In genomic region chr9:107668011-107668410, GRCm38 (mm10) we compare ENCODE assay signal across 10 mouse cellular contexts. TPM values are rescaled to one million over a fixed set of nuclear protein-coding genes. Genes with fewer than 3 reads are reported as not detected.
DNase-seq lines count a peak whose midpoint lies in the region; ATAC-seq and TF ChIP-seq lines count a peak whose summit lies in the region.
"Had no signal": no experiment of that assay in that cellular context is flagged by ENCODE, and none has a peak within 500 bp of the region (broad histone marks: within the 10 kb centered on the region; RNA-seq: fewer than 3 reads in every experiment).

No protein-coding gene starts in this region.

- peak overlapping the region; percentile 97 for H3K4me2 ChIP-seq in intestine, embryonic 15.5 days (replicated peaks)
- H3K4me2 ChIP-seq in intestine, postnatal 0 days (replicated peaks; ENCODE audit: low read depth): no peak overlapping the region
- peak overlapping the region; percentile 94 for H3K4me2 ChIP-seq in embryonic facial prominence, embryonic 12.5 days (replicated peaks)
- peak overlapping the region; percentile 62; the same call in 1 of the 2 replicates for H3K4me2 ChIP-seq in hindbrain, embryonic 14.5 days (replicated peaks)
- peak overlapping the region; percentile 75; the same call in 1 of the 2 replicates for H3K4me2 ChIP-seq in neural tube, embryonic 13.5 days

- no peaks in the 10 kb centered on the region for H3K36me3 ChIP-seq in intestine, embryonic 15.5 days
- H3K36me3 ChIP-seq in intestine, postnatal 0 days (ENCODE audit: control insufficient read depth, insufficient read depth): no peaks in the 10 kb centered on the region
- no peaks in the 10 kb centered on the region for H3K36me3 ChIP-seq in embryonic facial prominence, embryonic 12.5 days
- H3K36me3 ChIP-seq in hindbrain, embryonic 14.5 days (replicated peaks; ENCODE audit: control insufficient read depth, insufficient read depth): no peaks in the 10 kb centered on the region
- no peaks in the 10 kb centered on the region for H3K36me3 ChIP-seq in neural tube, embryonic 13.5 days

- H3K4me3 ChIP-seq in intestine, embryonic 15.5 days (replicated peaks): no peak overlapping the region
- H3K4me3 ChIP-seq in intestine, postnatal 0 days (ENCODE audit: low read depth, low read length): no peak overlapping the region
- no peak overlapping the region for H3K4me3 ChIP-seq in embryonic facial prominence, embryonic 12.5 days
- H3K4me3 ChIP-seq in hindbrain, embryonic 14.5 days (replicated peaks; ENCODE audit: low read length): no peak overlapping the region
- no peak overlapping the region for H3K4me3 ChIP-seq in neural tube, embryonic 13.5 days

- no peak overlapping the region for H3K9ac ChIP-seq in intestine, embryonic 15.5 days
- H3K9ac ChIP-seq in intestine, postnatal 0 days (ENCODE audit: low read depth, low read length): no peak overlapping the region
- H3K9ac ChIP-seq in embryonic facial prominence, embryonic 12.5 days: no peak overlapping the region
- no peak overlapping the region for H3K9ac ChIP-seq in hindbrain, embryonic 14.5 days
- no peak overlapping the region for H3K9ac ChIP-seq in neural tube, embryonic 13.5 days

- ATAC-seq in intestine, embryonic 15.5 days: 0 out of 2 replicates have a peak, but pooled peaks have one; percentile 16
- ATAC-seq in intestine, postnatal 0 days: no peak
- no peak for ATAC-seq in embryonic facial prominence, embryonic 12.5 days (ENCODE audit: insufficient number of reproducible peaks, insufficient read depth, low FRiP score, low TSS enrichment)
- ATAC-seq in hindbrain, embryonic 14.5 days (ENCODE audit: low FRiP score): no peak
- ATAC-seq in neural tube, embryonic 13.5 days (ENCODE audit: low read depth): no peak

- DNase-seq in hindbrain, embryonic 14.5 days (ENCODE audit: low spot score): no peak
- no peak for DNase-seq in adrenal gland, postnatal 14 days
- DNase-seq in kidney, adult 18-20 months: no peak
- DNase-seq: lung, adult 2 months had no signal

- no peaks in the 10 kb centered on the region for H3K9me3 ChIP-seq in intestine, embryonic 15.5 days
- no peaks in the 10 kb centered on the region for H3K9me3 ChIP-seq in intestine, postnatal 0 days (ENCODE audit: control insufficient read depth)
- no peaks in the 10 kb centered on the region for H3K9me3 ChIP-seq in embryonic facial prominence, embryonic 12.5 days
- H3K9me3 ChIP-seq in hindbrain, embryonic 14.5 days (ENCODE audit: control insufficient read depth, low read length): no peaks in the 10 kb centered on the region
- H3K9me3 ChIP-seq in neural tube, embryonic 13.5 days: no peaks in the 10 kb centered on the region

- 52% methylated on average over 8 of the region's 8 CpGs for WGBS in intestine, embryonic 15.5 days
- 54% methylated on average over 8 of the region's 8 CpGs for WGBS in intestine, postnatal 0 days
- WGBS in embryonic facial prominence, embryonic 12.5 days: 30% methylated on average over 8 of the region's 8 CpGs
- whole genome bisulfite sequencing in hindbrain, embryonic 14.5 days: 35% methylated on average over 8 of the region's 8 CpGs
- WGBS in neural tube, embryonic 13.5 days: 42% methylated on average over 8 of the region's 8 CpGs

- TF ChIP-seq CTCF in intestine, postnatal 0 days (IDR thresholded peaks at IDR 0.05; ENCODE audit: low read depth): no peak

- H3K27ac ChIP-seq in intestine, embryonic 15.5 days: no peak overlapping the region
- no peak overlapping the region for H3K27ac ChIP-seq in intestine, postnatal 0 days (ENCODE audit: low read depth, low read length)
- H3K27ac ChIP-seq in embryonic facial prominence, embryonic 12.5 days: no peak overlapping the region
- H3K27ac ChIP-seq in hindbrain, embryonic 14.5 days: no peak overlapping the region
- no peak overlapping the region for H3K27ac ChIP-seq in neural tube, embryonic 13.5 days (replicated peaks)

- H3K27me3 ChIP-seq in intestine, embryonic 15.5 days (replicated peaks): peaks cover 12% of the 10 kb centered on the region
- H3K27me3 ChIP-seq in intestine, postnatal 0 days (replicated peaks; ENCODE audit: control insufficient read depth, insufficient read depth, low read length): peaks cover 22% of the 10 kb centered on the region
- peaks cover 26% of the 10 kb centered on the region for H3K27me3 ChIP-seq in embryonic facial prominence, embryonic 12.5 days
- H3K27me3 ChIP-seq in hindbrain, embryonic 14.5 days (ENCODE audit: control insufficient read depth, insufficient read depth, low read length): peaks cover 16% of the 10 kb centered on the region
- H3K27me3 ChIP-seq in neural tube, embryonic 13.5 days: peaks cover 40% of the 10 kb centered on the region

- H3K4me1 ChIP-seq in intestine, embryonic 15.5 days (replicated peaks): peaks cover 23% of the 10 kb centered on the region
- H3K4me1 ChIP-seq in intestine, postnatal 0 days (replicated peaks; ENCODE audit: control insufficient read depth, insufficient read depth, low read length): peaks cover 8% of the 10 kb centered on the region
- H3K4me1 ChIP-seq in embryonic facial prominence, embryonic 12.5 days: peaks cover 36% of the 10 kb centered on the region
- peaks cover 27% of the 10 kb centered on the region for H3K4me1 ChIP-seq in hindbrain, embryonic 14.5 days (replicated peaks; ENCODE audit: control insufficient read depth, insufficient read depth, low read length)
- peaks cover 49% of the 10 kb centered on the region for H3K4me1 ChIP-seq in neural tube, embryonic 13.5 days (replicated peaks)

RNA-seq across cellular contexts. Expression of gene Slc38a3, which starts 1.3 kb away (rescaled TPM):
- polyA plus RNA-seq in intestine, embryonic 15.5 days (2015; fragmentation: Nextera tagmentation; extraction: Ambion mirVana): 8.4 and 16.0 TPM in 2 replicates
- 15.5 and 15.6 TPM in 2 replicates for polyA plus RNA-seq in intestine, postnatal 0 days (2015; fragmentation: Nextera tagmentation; extraction: Ambion mirVana)
- 8.2 and 8.3 TPM in 2 replicates for polyA plus RNA-seq in embryonic facial prominence, embryonic 12.5 days (2016; fragmentation: Nextera tagmentation; extraction: Ambion mirVana)
- polyA plus RNA-seq in hindbrain, embryonic 14.5 days (2014; fragmentation: Nextera tagmentation; extraction: Ambion mirVana): 48.3 and 48.5 TPM in 2 replicates
- 23.9 and 25.6 TPM in 2 replicates for polyA plus RNA-seq in neural tube, embryonic 13.5 days (2015; fragmentation: Nextera tagmentation; extraction: Ambion mirVana)
- 4.9 and 85.2 TPM in 2 replicates for total RNA-seq in adrenal gland, postnatal 14 days (2021)
- total RNA-seq: MEL had no signal

RNA-seq across cellular contexts. Expression of gene Gnat1, which starts 11.5 kb away (rescaled TPM):
- 0.82 and 1.9 TPM in 2 replicates for polyA plus RNA-seq in intestine, embryonic 15.5 days (2015; fragmentation: Nextera tagmentation; extraction: Ambion mirVana)
- 1.6 and 1.9 TPM in 2 replicates for polyA plus RNA-seq in intestine, postnatal 0 days (2015; fragmentation: Nextera tagmentation; extraction: Ambion mirVana)
- 1.4 and 3.0 TPM in 2 replicates for polyA plus RNA-seq in embryonic facial prominence, embryonic 12.5 days (2016; fragmentation: Nextera tagmentation; extraction: Ambion mirVana)
- 1.3 TPM in 2 replicates for polyA plus RNA-seq in hindbrain, embryonic 14.5 days (2014; fragmentation: Nextera tagmentation; extraction: Ambion mirVana)
- polyA plus RNA-seq in neural tube, embryonic 13.5 days (2015; fragmentation: Nextera tagmentation; extraction: Ambion mirVana): 0.96 and 2.4 TPM in 2 replicates
- total RNA-seq in adrenal gland, postnatal 14 days (2021): 0.34 and 0.41 TPM in 2 replicates
- total RNA-seq: adrenal gland, postnatal 36 days had no signal

RNA-seq across cellular contexts. Expression of gene Gnai2, which starts 32.8 kb away (rescaled TPM):
- 334 and 335 TPM in 2 replicates for polyA plus RNA-seq in intestine, embryonic 15.5 days (2015; fragmentation: Nextera tagmentation; extraction: Ambion mirVana)
- 245 and 265 TPM in 2 replicates for polyA plus RNA-seq in intestine, postnatal 0 days (2015; fragmentation: Nextera tagmentation; extraction: Ambion mirVana)
- 439 and 443 TPM in 2 replicates for polyA plus RNA-seq in embryonic facial prominence, embryonic 12.5 days (2016; fragmentation: Nextera tagmentation; extraction: Ambion mirVana)
- polyA plus RNA-seq in hindbrain, embryonic 14.5 days (2014; fragmentation: Nextera tagmentation; extraction: Ambion mirVana): 282 and 291 TPM in 2 replicates
- polyA plus RNA-seq in neural tube, embryonic 13.5 days (2015; fragmentation: Nextera tagmentation; extraction: Ambion mirVana): 350 and 384 TPM in 2 replicates
- 249 and 284 TPM in 2 replicates for total RNA-seq in adrenal gland, postnatal 14 days (2021)

RNA-seq across cellular contexts. Expression of gene Sema3f, which starts 42.3 kb away (rescaled TPM):
- polyA plus RNA-seq in intestine, embryonic 15.5 days (2015; fragmentation: Nextera tagmentation; extraction: Ambion mirVana): 8.9 and 11.2 TPM in 2 replicates
- 3.9 and 4.4 TPM in 2 replicates for polyA plus RNA-seq in intestine, postnatal 0 days (2015; fragmentation: Nextera tagmentation; extraction: Ambion mirVana)
- polyA plus RNA-seq in embryonic facial prominence, embryonic 12.5 days (2016; fragmentation: Nextera tagmentation; extraction: Ambion mirVana): 52.4 and 53.1 TPM in 2 replicates
- 17.5 and 17.7 TPM in 2 replicates for polyA plus RNA-seq in hindbrain, embryonic 14.5 days (2014; fragmentation: Nextera tagmentation; extraction: Ambion mirVana)
- 12.2 and 13.2 TPM in 2 replicates for polyA plus RNA-seq in neural tube, embryonic 13.5 days (2015; fragmentation: Nextera tagmentation; extraction: Ambion mirVana)
- total RNA-seq in adrenal gland, postnatal 14 days (2021): 22.8 and 25.9 TPM in 2 replicates
- total RNA-seq: MEL had no signal

RNA-seq across cellular contexts. Expression of gene Sema3b, which starts 59.0 kb away (rescaled TPM):
- polyA plus RNA-seq in intestine, embryonic 15.5 days (2015; fragmentation: Nextera tagmentation; extraction: Ambion mirVana): 34.7 and 37.5 TPM in 2 replicates
- 37.1 and 37.3 TPM in 2 replicates for polyA plus RNA-seq in intestine, postnatal 0 days (2015; fragmentation: Nextera tagmentation; extraction: Ambion mirVana)
- polyA plus RNA-seq in embryonic facial prominence, embryonic 12.5 days (2016; fragmentation: Nextera tagmentation; extraction: Ambion mirVana): 3.8 and 6.9 TPM in 2 replicates
- 4.2 and 4.5 TPM in 2 replicates for polyA plus RNA-seq in hindbrain, embryonic 14.5 days (2014; fragmentation: Nextera tagmentation; extraction: Ambion mirVana)
- polyA plus RNA-seq in neural tube, embryonic 13.5 days (2015; fragmentation: Nextera tagmentation; extraction: Ambion mirVana): 6.5 and 9.0 TPM in 2 replicates
- total RNA-seq in adrenal gland, postnatal 14 days (2021): 8.3 and 8.7 TPM in 2 replicates
